Mouse (Mus musculus) E14TG2a.4 (cell line): ENCODE measurements around the gene Asb15.

Source experiments
- CTCF ChIP-seq: conservative IDR thresholded peaks from 2 replicates; pipeline ENCODE4 v1.5.1; 2014; ENCODE audit warnings: low read length
- POU5F1 ChIP-seq: IDR thresholded peaks from 2 replicates; pipeline ENCODE4 v1.6.1; 2014; ENCODE audit warnings: low read length, borderline replicate concordance

- TF ChIP-seq POU5F1 = no peak
- no peak for TF ChIP-seq CTCF
These were observed 2.2 kb upstream of the Asb15 start for GRCm38 (mm10) chr6:24525705-24526104.
